Mouse (Mus musculus) liver (tissue): ENCODE data around the gene Pam.
A peak's percentile ranks its signal among the peaks of the same experiment; 100 is the strongest.

ENCODE experiments used
- DNase-seq: peaks from one replicate; pipeline ENCODE4 v3.0.0-alpha.2; 2020; ENCODE audit warnings: mixed read lengths

Pam gene

GRCm38 (mm10) chr1:97903912-97904460 is 191.5 kb downstream of the Pam start:
- DNase-seq = no peak

- DNase-seq = no peak
Measured at GRCm38 (mm10) chr1:97902830-97903229, 192.6 kb downstream of the Pam start.

GRCm38 (mm10) chr1:97900559-97901153 is 194.8 kb downstream of the Pam start:
- no peak for DNase-seq

- DNase-seq = no peak
Measured at GRCm38 (mm10) chr1:97887511-97887910, 207.9 kb downstream of the Pam start.

GRCm38 (mm10) chr1:97883498-97883897 is 211.9 kb downstream of the Pam start:
- no peak for DNase-seq

GRCm38 (mm10) chr1:97877037-97877436 is 218.4 kb downstream of the Pam start:
- DNase-seq = no peak

- no peak for DNase-seq
Measured at GRCm38 (mm10) chr1:97873490-97874054, 221.9 kb downstream of the Pam start.

- DNase-seq = no peak
Measured at GRCm38 (mm10) chr1:97872493-97872892, 223.0 kb downstream of the Pam start.

GRCm38 (mm10) chr1:97872072-97872471 is 223.4 kb downstream of the Pam start:
- DNase-seq = no peak

- DNase-seq = no peak
Measured at GRCm38 (mm10) chr1:97864135-97864534, 231.3 kb downstream of the Pam start.

- no peak for DNase-seq
Measured at GRCm38 (mm10) chr1:97863140-97863539, 232.3 kb downstream of the Pam start.

GRCm38 (mm10) chr1:97862734-97863133 is 232.7 kb downstream of the Pam start:
- no peak for DNase-seq

- DNase-seq = no peak
Measured at GRCm38 (mm10) chr1:97854256-97854655, 241.2 kb downstream of the Pam start.

- DNase-seq = no peak
Measured at GRCm38 (mm10) chr1:97851601-97852175, 243.8 kb downstream of the Pam start.

- DNase-seq = no peak
Measured at GRCm38 (mm10) chr1:97848601-97849241, 246.7 kb downstream of the Pam start.

GRCm38 (mm10) chr1:97843220-97843992 is 252.0 kb downstream of the Pam start:
- DNase-seq = no peak

GRCm38 (mm10) chr1:97834354-97834822 is 261.1 kb downstream of the Pam start:
- DNase-seq = no peak

GRCm38 (mm10) chr1:97833466-97834353 is 261.7 kb downstream of the Pam start:
- no peak for DNase-seq

GRCm38 (mm10) chr1:97828087-97828486 is 267.4 kb downstream of the Pam start:
- no peak for DNase-seq

- no peak for DNase-seq
Measured at GRCm38 (mm10) chr1:97827566-97827965, 267.9 kb downstream of the Pam start.

- DNase-seq = no peak
Measured at GRCm38 (mm10) chr1:97822904-97823303, 272.5 kb downstream of the Pam start.

GRCm38 (mm10) chr1:97822203-97822602 is 273.2 kb downstream of the Pam start:
- DNase-seq = peak; percentile 14
